Mouse (Mus musculus) stomach, postnatal 0 days (tissue): Measurements from ENCODE around the gene Mmp15. TPM values are rescaled to one million over a fixed set of nuclear protein-coding genes. Genes with fewer than 3 reads are reported as not detected.

Source experiments
- ATAC-seq: fragments of 200-750 bp; cut with Nextera tagmentation; 2 replicates; pipeline ENCODE4 v1.8.0; 2017; ENCODE audit not compliant: low FRiP score, low TSS enrichment
- DNase-seq: peaks from one replicate; pipeline ENCODE4 v3.0.0-alpha.2; 2016; ENCODE audit warnings: low spot score
- H3K27ac ChIP-seq: fragments of 300-500 bp; sonication (generic); replicated peaks from 2 replicates; pipeline ENCODE4 v1.5.1; 2014; ENCODE audit warnings: mild to moderate bottlenecking, control low read depth
- H3K27me3 ChIP-seq: fragments of 300-500 bp; sonication (generic); 2 replicates; pipeline ENCODE4 v1.6.1; 2014; ENCODE audit warnings: low read length; ENCODE audit not compliant: control insufficient read depth, insufficient read depth
- H3K36me3 ChIP-seq: fragments of 300-500 bp; sonication (generic); 2 replicates; pipeline ENCODE4 v1.6.1; 2014; ENCODE audit warnings: low read length, mixed read lengths; ENCODE audit not compliant: control insufficient read depth, insufficient read depth
- H3K4me1 ChIP-seq: fragments of 300-500 bp; sonication (generic); replicated peaks from 2 replicates; pipeline ENCODE4 v1.6.1; 2014; ENCODE audit warnings: antibody characterized with exemption; ENCODE audit not compliant: control insufficient read depth, insufficient read depth
- H3K4me2 ChIP-seq: fragments of 300-500 bp; sonication (generic); replicated peaks from 2 replicates; pipeline ENCODE4 v1.6.1; 2014; ENCODE audit warnings: low read depth, mild to moderate bottlenecking, control low read depth, moderate library complexity
- H3K4me3 ChIP-seq: fragments of 300-500 bp; sonication (generic); 2 replicates; pipeline ENCODE4 v1.5.1; 2014; ENCODE audit warnings: low read depth, low read length, control low read depth
- H3K9ac ChIP-seq: fragments of 300-500 bp; sonication (generic); 2 replicates; pipeline ENCODE4 v1.6.1; 2014; ENCODE audit warnings: mild to moderate bottlenecking, low read length, control low read depth, mixed read lengths
- H3K9me3 ChIP-seq: fragments of 300-500 bp; sonication (generic); 2 replicates; pipeline ENCODE4 v1.6.1; 2016; ENCODE audit warnings: low read length; ENCODE audit not compliant: control insufficient read depth
- CTCF ChIP-seq: IDR thresholded peaks from 2 replicates; pipeline ENCODE4 v1.5.1; 2016; ENCODE audit warnings: antibody characterized with exemption, low read depth, mild to moderate bottlenecking, moderate library complexity
- EP300 ChIP-seq: optimal IDR thresholded peaks from 2 replicates; pipeline ENCODE3; 2016; ENCODE audit warnings: antibody characterized with exemption
- WGBS: fragments of 180-500 bp; shearing (Covaris S2); extraction: QIAGEN DNeasy Blood & Tissue Kit; methylation state at CpG from one replicate; pipeline ENCODE4 v1.1.7; 2014; 5-methylcytosine and 5-hydroxymethylcytosine counted together
- polyA plus RNA-seq: library from polyadenylated mRNA; unstranded; fragments of >200 nt; fragmentation: Nextera tagmentation; extraction: Ambion mirVana; gene quantifications from 2 replicates; pipeline ENCODE4 v1.2.1, GENCODE M21; 2015

Mmp15 gene
- polyA plus RNA-seq, 1 experiment from 2014 or later: 19.0 TPM

GRCm38 (mm10) chr8:95354606-95355005, 2.5 kb downstream of the Mmp15 start:
- no peaks in the 10 kb centered on the region for H3K9me3 ChIP-seq
- no peak overlapping the region; the same call in 1 of the 2 replicates for H3K9ac ChIP-seq
- H3K4me3 ChIP-seq: no peak overlapping the region
- no peak for TF ChIP-seq EP300
- TF ChIP-seq CTCF: no peak
- H3K4me2 ChIP-seq: peak overlapping the region; percentile 3; the same call in 1 of the 2 replicates
- no peak overlapping the region for H3K27ac ChIP-seq
- no peak for DNase-seq
- H3K4me1 ChIP-seq: 0 out of 2 replicates have a peak, but pooled peaks cover 4% of the 10 kb centered on the region
- ATAC-seq: no peak
- H3K36me3 ChIP-seq: no peaks in the 10 kb centered on the region
- no peaks in the 10 kb centered on the region for H3K27me3 ChIP-seq
- WGBS: 88% methylated on average over 2 of the region's 2 CpGs

GRCm38 (mm10) chr8:95358550-95359411, 6.7 kb downstream of the Mmp15 start:
- Histone ChIP-seq H3K27ac (peak overlapping the region; percentile 82), H3K4me1 (0 out of 2 replicates have a peak, but pooled peaks cover 6% of the 10 kb centered on the region), H3K4me3 (no peak overlapping the region), H3K36me3 (no peaks in the 10 kb centered on the region), H3K9me3 (no peaks in the 10 kb centered on the region), H3K4me2 (no peak overlapping the region), H3K9ac (no peak overlapping the region), H3K27me3 (no peaks in the 10 kb centered on the region)
- DNase-seq (peak; percentile 78), ATAC-seq (peak; percentile 82)
- 26% methylated on average over 7 of the region's 8 CpGs for WGBS
- no peak for TF ChIP-seq EP300

- H3K4me1 ChIP-seq: 0 out of 2 replicates have a peak, but pooled peaks cover 6% of the 10 kb centered on the region
- no peaks in the 10 kb centered on the region for H3K9me3 ChIP-seq
- WGBS: 39% methylated on average over 7 of the region's 7 CpGs
- TF ChIP-seq EP300 (no peak), CTCF (no peak)
- H3K27ac ChIP-seq: peak overlapping the region; percentile 74
- H3K36me3 ChIP-seq: no peaks in the 10 kb centered on the region
- no peaks in the 10 kb centered on the region for H3K27me3 ChIP-seq
- 0 out of 2 replicates have a peak overlapping the region, but pooled peaks have one; percentile 4 for H3K9ac ChIP-seq
- no peak overlapping the region for H3K4me2 ChIP-seq
- no peak overlapping the region for H3K4me3 ChIP-seq
- ATAC-seq: no peak
- no peak for DNase-seq
Observed at GRCm38 (mm10) chr8:95360181-95361015, 8.3 kb downstream of the Mmp15 start.

- H3K9ac ChIP-seq: no peak overlapping the region
- DNase-seq (no peak), ATAC-seq (no peak)
- 49% methylated on average over 3 of the region's 3 CpGs for WGBS
- H3K4me3 ChIP-seq: no peak overlapping the region
- TF ChIP-seq EP300: no peak
- TF ChIP-seq CTCF: no peak
- H3K36me3 ChIP-seq: no peaks in the 10 kb centered on the region
- no peaks in the 10 kb centered on the region for H3K27me3 ChIP-seq
- H3K27ac ChIP-seq: peak overlapping the region; percentile 53; the same call in 1 of the 2 replicates
- H3K9me3 ChIP-seq: no peaks in the 10 kb centered on the region
- 0 out of 2 replicates have a peak, but pooled peaks cover 6% of the 10 kb centered on the region for H3K4me1 ChIP-seq
- no peak overlapping the region for H3K4me2 ChIP-seq
Observed at GRCm38 (mm10) chr8:95361016-95361341, 8.9 kb downstream of the Mmp15 start.

- ATAC-seq: no peak
- Histone ChIP-seq H3K9me3 (no peaks in the 10 kb centered on the region), H3K4me2 (no peak overlapping the region), H3K36me3 (no peaks in the 10 kb centered on the region), H3K4me3 (no peak overlapping the region), H3K9ac (no peak overlapping the region), H3K4me1 (0 out of 2 replicates have a peak, but pooled peaks cover 6% of the 10 kb centered on the region), H3K27ac (no peak overlapping the region), H3K27me3 (no peaks in the 10 kb centered on the region)
- DNase-seq: no peak
- 54% methylated on average over 6 of the region's 6 CpGs for WGBS
- no peak for TF ChIP-seq CTCF
Observed at GRCm38 (mm10) chr8:95362272-95362671, 10.2 kb downstream of the Mmp15 start.
